ENCODE assay signal across 8 mouse cellular contexts in the genomic region with DNA sequence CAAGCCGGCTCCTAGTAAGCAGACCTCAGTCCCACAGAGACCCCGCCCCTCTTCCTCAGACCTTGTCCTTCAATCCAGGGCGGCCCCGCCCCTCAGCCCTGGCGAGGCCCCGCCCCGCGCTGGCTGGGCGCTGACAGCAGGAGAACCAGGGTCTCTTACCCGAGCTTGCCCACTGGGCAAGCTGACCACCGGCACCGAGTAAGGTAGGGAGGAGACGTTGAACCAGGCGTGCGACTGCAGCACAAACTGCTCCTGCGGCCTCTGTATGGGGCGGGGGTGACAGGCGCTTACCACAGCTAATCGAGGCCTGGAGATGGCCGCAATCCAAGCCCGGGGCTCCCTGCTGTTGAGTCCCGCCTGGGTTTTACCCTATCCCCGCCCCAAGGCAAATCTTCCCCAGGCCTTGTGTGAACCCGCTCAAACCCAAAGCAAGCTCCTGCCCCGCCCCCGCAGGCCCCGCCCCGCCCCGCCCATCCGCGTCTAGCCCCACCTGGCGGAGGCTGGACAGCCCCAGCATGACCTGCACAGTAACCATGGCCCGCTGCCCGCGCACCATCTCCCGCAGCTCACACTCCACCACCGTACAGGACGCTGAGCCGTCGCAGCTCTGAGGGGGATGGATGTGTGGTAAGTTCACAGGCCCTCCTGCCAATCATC. TPM values are rescaled to one million over a fixed set of nuclear protein-coding genes. Genes with fewer than 3 reads are reported as not detected.
DNase-seq lines count a peak whose midpoint lies in the region; ATAC-seq and TF ChIP-seq lines count a peak whose summit lies in the region.

No protein-coding gene starts in this region.

- peak; percentile 67 for TF ChIP-seq CTCF in liver, postnatal 0 days (IDR thresholded peaks at IDR 0.05; ENCODE audit: low read depth)

- no peaks in the 10 kb centered on the region for H3K9me3 ChIP-seq in liver, postnatal 0 days (ENCODE audit: low read length)
- H3K9me3 ChIP-seq in neural tube, embryonic 12.5 days: no peaks in the 10 kb centered on the region

- ATAC-seq in liver, postnatal 0 days: peak; percentile 90
- peak; percentile 87 for ATAC-seq in neural tube, embryonic 12.5 days (ENCODE audit: low FRiP score, low read depth)

- peak overlapping the region; percentile 46 for H3K4me3 ChIP-seq in liver, postnatal 0 days (ENCODE audit: low read depth, low read length)
- peak overlapping the region; percentile 43 for H3K4me3 ChIP-seq in neural tube, embryonic 12.5 days

- DNase-seq in B cell, adult 2 months: peak; percentile 44 to 53
- peak; percentile 28 for DNase-seq in T-cell, adult 2 months (ENCODE audit: low spot score)
- peak; percentile 95 for DNase-seq in embryo, embryonic 11 days
- peak; percentile 65 for DNase-seq in heart, adult 18-20 months
- peak; percentile 81 for DNase-seq in kidney, adult 18-20 months
- peak; percentile 91 for DNase-seq in liver, postnatal 0 days
- DNase-seq in thymus, postnatal 4 days: peak; percentile 70

- H3K4me2 ChIP-seq in liver, postnatal 0 days (ENCODE audit: low read depth, low read length): peak overlapping the region; percentile 80
- peak overlapping the region; percentile 86 for H3K4me2 ChIP-seq in neural tube, embryonic 12.5 days (replicated peaks)

- TF ChIP-seq EP300 in liver, postnatal 0 days (IDR thresholded peaks at IDR 0.05; ENCODE audit: low read depth): no peak

- H3K27me3 ChIP-seq in liver, postnatal 0 days (ENCODE audit: insufficient read depth, low read length): peaks cover 22% of the 10 kb centered on the region; the same call in 1 of the 2 replicates
- peaks cover 31% of the 10 kb centered on the region for H3K27me3 ChIP-seq in neural tube, embryonic 12.5 days (replicated peaks)

- no peaks in the 10 kb centered on the region for H3K36me3 ChIP-seq in liver, postnatal 0 days (replicated peaks; ENCODE audit: insufficient read depth, low read length)
- no peaks in the 10 kb centered on the region for H3K36me3 ChIP-seq in neural tube, embryonic 12.5 days

- H3K4me1 ChIP-seq in liver, postnatal 0 days (ENCODE audit: insufficient read depth): peaks cover 14% of the 10 kb centered on the region
- peaks cover 14% of the 10 kb centered on the region for H3K4me1 ChIP-seq in neural tube, embryonic 12.5 days

- H3K9ac ChIP-seq in liver, postnatal 0 days (replicated peaks): peak overlapping the region; percentile 50; the same call in 1 of the 2 replicates
- H3K9ac ChIP-seq in neural tube, embryonic 12.5 days: peak overlapping the region; percentile 52

- WGBS in liver, postnatal 0 days (ENCODE audit: insufficient replicate concordance): 2% methylated on average over 34 of the region's 40 CpGs
- WGBS in neural tube, embryonic 12.5 days: 1% methylated on average over 40 of the region's 40 CpGs

- H3K27ac ChIP-seq in liver, postnatal 0 days (ENCODE audit: low read depth): no peak overlapping the region
- no peak overlapping the region for H3K27ac ChIP-seq in neural tube, embryonic 12.5 days

RNA-seq across cellular contexts. Expression of gene Fam171a2, which starts 8.4 kb away (rescaled TPM):
- total RNA-seq in heart, adult 18-20 months (2021): 1 to 10 TPM; 3.4 to 4.8 TPM
- polyA plus RNA-seq in liver, postnatal 0 days (2015; fragmentation: Nextera tagmentation; extraction: Ambion mirVana): 0.23 and 0.72 TPM in 2 replicates
- 23.3 and 23.7 TPM in 2 replicates for polyA plus RNA-seq in neural tube, embryonic 12.5 days (2016; fragmentation: Nextera tagmentation; extraction: Ambion mirVana)

RNA-seq across cellular contexts. Expression of gene Itga2b, which starts 14.1 kb away (rescaled TPM):
- total RNA-seq in heart, adult 18-20 months (2021): 1 to 10 TPM; 4.1 to 4.4 TPM
- polyA plus RNA-seq in liver, postnatal 0 days (2015; fragmentation: Nextera tagmentation; extraction: Ambion mirVana): 41.0 and 44.8 TPM in 2 replicates
- 7.0 and 7.6 TPM in 2 replicates for polyA plus RNA-seq in neural tube, embryonic 12.5 days (2016; fragmentation: Nextera tagmentation; extraction: Ambion mirVana)

RNA-seq across cellular contexts. Expression of gene Grn, which starts 25.8 kb away (rescaled TPM):
- 10 to 100 TPM; 82.0 to 98.0 TPM for total RNA-seq in heart, adult 18-20 months (2021)
- polyA plus RNA-seq in liver, postnatal 0 days (2015; fragmentation: Nextera tagmentation; extraction: Ambion mirVana): 156 and 161 TPM in 2 replicates
- polyA plus RNA-seq in neural tube, embryonic 12.5 days (2016; fragmentation: Nextera tagmentation; extraction: Ambion mirVana): 75.2 and 86.1 TPM in 2 replicates

RNA-seq across cellular contexts. Expression of gene Slc25a39, which starts 48.1 kb away (rescaled TPM):
- total RNA-seq in heart, adult 18-20 months (2021): 100 to 1,000 TPM; 187 to 194 TPM
- polyA plus RNA-seq in liver, postnatal 0 days (2015; fragmentation: Nextera tagmentation; extraction: Ambion mirVana): 510 and 522 TPM in 2 replicates
- polyA plus RNA-seq in neural tube, embryonic 12.5 days (2016; fragmentation: Nextera tagmentation; extraction: Ambion mirVana): 148 and 162 TPM in 2 replicates

Comparison
In these comparisons a context has a peak if more than half of its experiments do, and no peak if none do; other contexts are left out.
1. DNase-seq: peak in every context shown above with its lines; median percentile 95 in embryo, embryonic 11 days; 91 in liver, postnatal 0 days; 81 in kidney, adult 18-20 months; 70 in thymus, postnatal 4 days; 65 in heart, adult 18-20 months; 48 in B cell, adult 2 months; 28 in T-cell, adult 2 months.
2. RNA of gene Fam171a2, which starts 8.4 kb away (polyA plus RNA-seq): 23.3 to 23.7 TPM in neural tube, embryonic 12.5 days; 0.23 to 0.72 TPM in liver, postnatal 0 days; every median in the first group is over 10 times any median in the second.